ENCODE assay signal across 8 mouse cellular contexts in the genomic region with DNA sequence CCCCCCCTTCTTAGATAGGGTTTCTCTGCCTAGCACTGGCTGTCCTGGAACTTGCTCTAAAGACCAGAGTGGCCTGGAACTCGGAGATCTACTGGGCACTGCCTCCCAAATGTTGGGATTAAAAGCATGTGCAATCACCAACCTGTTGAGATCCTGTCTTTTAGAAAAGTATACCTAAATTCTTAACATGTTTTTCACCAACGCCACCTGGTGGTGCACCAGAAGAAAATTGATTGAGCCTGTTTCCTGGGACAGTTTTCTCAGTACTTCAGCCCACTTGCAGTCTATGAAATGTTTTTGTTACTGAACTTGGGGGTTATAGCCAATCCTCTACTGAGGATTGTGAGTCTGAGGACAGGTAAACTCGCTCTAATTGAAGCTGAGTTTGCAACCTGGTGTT. TPM values are rescaled to one million over a fixed set of nuclear protein-coding genes. Genes with fewer than 3 reads are reported as not detected.
DNase-seq lines count a peak whose midpoint lies in the region; ATAC-seq and TF ChIP-seq lines count a peak whose summit lies in the region.

No protein-coding gene starts in this region.

- H3K36me3 ChIP-seq in kidney, postnatal 0 days (ENCODE audit: insufficient read depth, low read length), result 0 out of 2 replicates have a peak, but pooled peaks cover 10% of the 10 kb centered on the region
- peaks cover 19% of the 10 kb centered on the region for H3K36me3 ChIP-seq in embryonic facial prominence, embryonic 14.5 days (ENCODE audit: control insufficient read depth, insufficient read depth, low read length)

- no peaks in the 10 kb centered on the region for H3K27me3 ChIP-seq in kidney, postnatal 0 days (ENCODE audit: insufficient read depth, low read length)
- no peaks in the 10 kb centered on the region for H3K27me3 ChIP-seq in embryonic facial prominence, embryonic 14.5 days (replicated peaks; ENCODE audit: control insufficient read depth, insufficient read depth, low read length)

- no peaks in the 10 kb centered on the region for H3K9me3 ChIP-seq in kidney, postnatal 0 days (replicated peaks; ENCODE audit: low read length)
- no peaks in the 10 kb centered on the region for H3K9me3 ChIP-seq in embryonic facial prominence, embryonic 14.5 days (ENCODE audit: control insufficient read depth, low read length)

- H3K4me3 ChIP-seq in kidney, postnatal 0 days (replicated peaks; ENCODE audit: low read depth, low read length), result no peak overlapping the region
- H3K4me3 ChIP-seq in embryonic facial prominence, embryonic 14.5 days (ENCODE audit: low read depth, low read length), result no peak overlapping the region

- H3K27ac ChIP-seq in kidney, postnatal 0 days, result no peak overlapping the region
- H3K27ac ChIP-seq in embryonic facial prominence, embryonic 14.5 days (replicated peaks; ENCODE audit: low read depth, low read length), result no peak overlapping the region

- peak; percentile 67 for TF ChIP-seq CTCF in kidney, postnatal 0 days (IDR thresholded peaks at IDR 0.05; ENCODE audit: low read depth)

- no peak overlapping the region for H3K9ac ChIP-seq in kidney, postnatal 0 days (ENCODE audit: low read depth, low read length)
- no peak overlapping the region for H3K9ac ChIP-seq in embryonic facial prominence, embryonic 14.5 days (ENCODE audit: low read depth, low read length)

- WGBS in kidney, postnatal 0 days, result 39% methylated on average over 3 of the region's 3 CpGs
- WGBS in embryonic facial prominence, embryonic 14.5 days, result 44% methylated on average over 3 of the region's 3 CpGs

- DNase-seq in kidney, postnatal 0 days (ENCODE audit: low spot score), result peak; percentile 65
- DNase-seq in kidney, postnatal 14 days, result no peak
- peak; percentile 70 for DNase-seq in 3T3-L1 (ENCODE audit: low read depth, low spot score)
- peak; percentile 34 for DNase-seq in CD4-positive helper T cell, adult 2 months (ENCODE audit: low read depth, low spot score)
- DNase-seq in embryonic facial prominence, embryonic 14.5 days (ENCODE audit: low spot score), result peak; percentile 21
- no peak for DNase-seq in ovary, adult 18-20 months (ENCODE audit: low spot score)
- no peak for DNase-seq in cerebellum, adult 8-10 months
- DNase-seq in cerebellum, postnatal 36 days, result no peak

- H3K4me2 ChIP-seq in kidney, postnatal 0 days (ENCODE audit: low read length), result no peak overlapping the region
- no peak overlapping the region for H3K4me2 ChIP-seq in embryonic facial prominence, embryonic 14.5 days (ENCODE audit: low read depth, low read length)

- no peak for ATAC-seq in kidney, postnatal 0 days (replicated peaks; ENCODE audit: low FRiP score, low read depth)
- ATAC-seq in embryonic facial prominence, embryonic 14.5 days (ENCODE audit: low read depth), result no peak

- H3K4me1 ChIP-seq in kidney, postnatal 0 days (replicated peaks; ENCODE audit: insufficient read depth, low read length), result no peaks in the 10 kb centered on the region
- no peaks in the 10 kb centered on the region for H3K4me1 ChIP-seq in embryonic facial prominence, embryonic 14.5 days (ENCODE audit: control insufficient read depth, insufficient read depth, low read length)

RNA-seq across cellular contexts. Expression of gene Caprin2, which starts 20.8 kb away (rescaled TPM):
- polyA plus RNA-seq in kidney, postnatal 0 days (2015; fragmentation: Nextera tagmentation; extraction: Ambion mirVana), result 10.1 and 12.6 TPM in 2 replicates
- polyA plus RNA-seq in embryonic facial prominence, embryonic 14.5 days (2014; fragmentation: Nextera tagmentation; extraction: Ambion mirVana), result 10.1 TPM in 2 replicates

RNA-seq across cellular contexts. Expression of gene Sinhcaf, which starts 29.4 kb away (rescaled TPM):
- polyA plus RNA-seq in kidney, postnatal 0 days (2015; fragmentation: Nextera tagmentation; extraction: Ambion mirVana), result 103 and 107 TPM in 2 replicates
- 62.4 and 72.0 TPM in 2 replicates for polyA plus RNA-seq in embryonic facial prominence, embryonic 14.5 days (2014; fragmentation: Nextera tagmentation; extraction: Ambion mirVana)

Comparison
In these comparisons a context has a peak if more than half of its experiments do, and no peak if none do; other contexts are left out.
1. DNase-seq: peak in kidney, postnatal 0 days (single experiment), 3T3-L1 (single experiment), CD4-positive helper T cell, adult 2 months (single experiment) and embryonic facial prominence, embryonic 14.5 days (single experiment); none in kidney, postnatal 14 days (single experiment), ovary, adult 18-20 months (single experiment), cerebellum, adult 8-10 months (single experiment) and cerebellum, postnatal 36 days (0 of 2).